Comparison of ENCODE assay signal across 18 mouse cellular contexts in genomic region chr2:107964841-107965240, GRCm38 (mm10).
DNase-seq lines count a peak whose midpoint lies in the region; ATAC-seq and TF ChIP-seq lines count a peak whose summit lies in the region.
"Had no signal": no experiment of that assay in that cellular context is flagged by ENCODE, and none has a peak within 500 bp of the region (broad histone marks: within the 10 kb centered on the region; RNA-seq: fewer than 3 reads in every experiment).

No protein-coding gene starts in this region.

- ATAC-seq in hindbrain, embryonic 11.5 days (ENCODE audit: low FRiP score), result 0 out of 2 replicates have a peak, but pooled peaks have one; percentile 6
- ATAC-seq in hindbrain, embryonic 16.5 days, result no peak
- no peak for ATAC-seq in liver, embryonic 12.5 days
- ATAC-seq in forebrain, embryonic 16.5 days, result no peak; the same call in 1 of the 2 replicates
- ATAC-seq: hindbrain, postnatal 0 days had no signal

- no peak overlapping the region for H3K27ac ChIP-seq in hindbrain, embryonic 11.5 days (ENCODE audit: low read depth, low read length)
- no peak overlapping the region for H3K27ac ChIP-seq in hindbrain, embryonic 16.5 days (ENCODE audit: low read depth, low read length)
- no peak overlapping the region for H3K27ac ChIP-seq in liver, adult 2 months (replicated peaks; ENCODE audit: insufficient read depth, low read depth, low read length)
- H3K27ac ChIP-seq in liver, embryonic 12.5 days, result no peak overlapping the region
- peak overlapping the region; percentile 67 for H3K27ac ChIP-seq in forebrain, embryonic 16.5 days (ENCODE audit: low read length)
- H3K27ac ChIP-seq: heart, adult 2 months; heart, embryonic 15.5 days; hindbrain, postnatal 0 days had no signal

- H3K79me2 ChIP-seq in liver, adult 2 months (ENCODE audit: control insufficient read depth, insufficient read depth, low read length), result no peaks in the 10 kb centered on the region

- no peak for TF ChIP-seq CTCF in liver, adult 2 months (IDR thresholded peaks at IDR 0.05; ENCODE audit: low read depth, low read length)
- no peak for TF ChIP-seq CTCF in brain, embryonic 14.5 days (IDR thresholded peaks at IDR 0.05; ENCODE audit: borderline replicate concordance, extremely low read depth, insufficient read depth, insufficient read length)

- no peaks in the 10 kb centered on the region for H3K36me3 ChIP-seq in hindbrain, embryonic 11.5 days (ENCODE audit: control insufficient read depth, insufficient read depth, low read length)
- no peaks in the 10 kb centered on the region for H3K36me3 ChIP-seq in hindbrain, embryonic 16.5 days (ENCODE audit: control insufficient read depth, insufficient read depth, low read length)
- no peaks in the 10 kb centered on the region for H3K36me3 ChIP-seq in liver, adult 2 months (ENCODE audit: control insufficient read depth, insufficient read depth, low read length)
- H3K36me3 ChIP-seq in liver, embryonic 12.5 days, result no peaks in the 10 kb centered on the region
- no peaks in the 10 kb centered on the region for H3K36me3 ChIP-seq in forebrain, embryonic 16.5 days (ENCODE audit: control insufficient read depth, insufficient read depth)
- H3K36me3 ChIP-seq: heart, embryonic 15.5 days had no signal

- TF ChIP-seq POLR2A in liver, adult 2 months (IDR thresholded peaks at IDR 0.05; ENCODE audit: extremely low read depth, insufficient read depth, low read length), result no peak
- no peak for TF ChIP-seq POLR2A in brain, embryonic 14.5 days (IDR thresholded peaks at IDR 0.05; ENCODE audit: borderline replicate concordance, extremely low read depth, insufficient read depth, insufficient read length, poor library complexity, severe bottlenecking)

- H3K27me3 ChIP-seq in hindbrain, embryonic 11.5 days (ENCODE audit: control insufficient read depth, insufficient read depth, low read length), result no peaks in the 10 kb centered on the region
- no peaks in the 10 kb centered on the region for H3K27me3 ChIP-seq in hindbrain, embryonic 16.5 days (replicated peaks; ENCODE audit: control insufficient read depth, insufficient read depth, low read length)
- H3K27me3 ChIP-seq in liver, adult 2 months (ENCODE audit: control insufficient read depth, insufficient read depth, low read length), result no peaks in the 10 kb centered on the region
- H3K27me3 ChIP-seq in liver, embryonic 12.5 days (replicated peaks), result no peaks in the 10 kb centered on the region
- H3K27me3 ChIP-seq in forebrain, embryonic 16.5 days (replicated peaks; ENCODE audit: control insufficient read depth, insufficient read depth, low read length), result no peaks in the 10 kb centered on the region
- H3K27me3 ChIP-seq: heart, embryonic 15.5 days had no signal

- no peak overlapping the region for H3K4me2 ChIP-seq in hindbrain, embryonic 11.5 days (replicated peaks; ENCODE audit: low read depth, low read length)
- no peak overlapping the region for H3K4me2 ChIP-seq in hindbrain, embryonic 16.5 days (ENCODE audit: low read length)
- no peak overlapping the region for H3K4me2 ChIP-seq in liver, embryonic 12.5 days
- H3K4me2 ChIP-seq in forebrain, embryonic 16.5 days (ENCODE audit: low read length), result no peak overlapping the region
- H3K4me2 ChIP-seq: heart, embryonic 11.5 days; heart, embryonic 15.5 days had no signal

- H3K4me3 ChIP-seq in hindbrain, embryonic 11.5 days (ENCODE audit: low read depth, low read length), result no peak overlapping the region
- H3K4me3 ChIP-seq in hindbrain, embryonic 16.5 days (ENCODE audit: low read length), result no peak overlapping the region
- no peak overlapping the region for H3K4me3 ChIP-seq in liver, adult 2 months (ENCODE audit: insufficient read depth, low read depth, low read length)
- H3K4me3 ChIP-seq in liver, embryonic 12.5 days, result no peak overlapping the region
- H3K4me3 ChIP-seq in forebrain, embryonic 16.5 days (replicated peaks; ENCODE audit: low read length), result no peak overlapping the region
- H3K4me3 ChIP-seq: heart, adult 2 months; heart, embryonic 15.5 days had no signal

- H3K9ac ChIP-seq in hindbrain, embryonic 11.5 days (ENCODE audit: low read depth, low read length), result no peak overlapping the region
- H3K9ac ChIP-seq in hindbrain, embryonic 16.5 days (ENCODE audit: low read depth, low read length), result no peak overlapping the region
- H3K9ac ChIP-seq in liver, adult 2 months (ENCODE audit: low read depth, low read length), result no peak overlapping the region
- no peak overlapping the region for H3K9ac ChIP-seq in liver, embryonic 12.5 days
- no peak overlapping the region for H3K9ac ChIP-seq in forebrain, embryonic 16.5 days (replicated peaks; ENCODE audit: low read depth, low read length)
- H3K9ac ChIP-seq: heart, embryonic 15.5 days had no signal

- H3K4me1 ChIP-seq in hindbrain, embryonic 11.5 days (replicated peaks; ENCODE audit: control insufficient read depth, insufficient read depth, low read length), result no peaks in the 10 kb centered on the region
- no peaks in the 10 kb centered on the region for H3K4me1 ChIP-seq in hindbrain, embryonic 16.5 days (ENCODE audit: control insufficient read depth, insufficient read depth, low read depth, low read length)
- H3K4me1 ChIP-seq in liver, adult 2 months (ENCODE audit: control insufficient read depth, insufficient read depth, low read length), result peaks cover 7% of the 10 kb centered on the region
- H3K4me1 ChIP-seq in liver, embryonic 12.5 days, result no peaks in the 10 kb centered on the region
- H3K4me1 ChIP-seq in forebrain, embryonic 16.5 days (replicated peaks; ENCODE audit: control insufficient read depth, insufficient read depth, low read length), result peaks cover 12% of the 10 kb centered on the region
- H3K4me1 ChIP-seq: heart, embryonic 15.5 days had no signal

- no peak for DNase-seq in hindbrain, embryonic 11.5 days (ENCODE audit: low spot score)
- peak; percentile 99 for DNase-seq in liver, adult 2 months (ENCODE audit: extremely low read depth, low read depth, low spot score)
- peak; percentile 47 for DNase-seq in brain, embryonic 14.5 days (ENCODE audit: low read depth)
- DNase-seq in cerebellum, postnatal 36 days, result no peak
- DNase-seq: adrenal gland, postnatal 10 days; cerebellum, adult 11-12 months; cerebellum, adult 9-10 months; cerebellum, postnatal 25 days; gastrocnemius, postnatal 14 days; heart, adult 2 months; heart, postnatal 14 days; kidney, adult 11 months had no signal

- WGBS in hindbrain, embryonic 11.5 days, result 87% methylated on average over 2 of the region's 2 CpGs
- WGBS in hindbrain, embryonic 16.5 days, result 85% methylated on average over 2 of the region's 2 CpGs
- WGBS in liver, adult 2 months, result 28% methylated on average over 2 of the region's 2 CpGs
- WGBS in liver, embryonic 12.5 days (ENCODE audit: insufficient replicate concordance), result 64% methylated on average over 2 of the region's 2 CpGs
- WGBS in forebrain, embryonic 16.5 days, result 80% methylated on average over 2 of the region's 2 CpGs

- H3K9me3 ChIP-seq in hindbrain, embryonic 11.5 days (ENCODE audit: control insufficient read depth, low read length), result no peaks in the 10 kb centered on the region
- no peaks in the 10 kb centered on the region for H3K9me3 ChIP-seq in hindbrain, embryonic 16.5 days (ENCODE audit: control insufficient read depth, low read length)
- no peaks in the 10 kb centered on the region for H3K9me3 ChIP-seq in liver, embryonic 12.5 days (replicated peaks)
- H3K9me3 ChIP-seq in forebrain, embryonic 16.5 days (ENCODE audit: control insufficient read depth, low read length), result no peaks in the 10 kb centered on the region
- H3K9me3 ChIP-seq: heart, embryonic 15.5 days had no signal

Comparison
In these comparisons a context has a peak if more than half of its experiments do, and no peak if none do; other contexts are left out.
1. DNase-seq: peak in liver, adult 2 months (single experiment) and brain, embryonic 14.5 days (single experiment); none in hindbrain, embryonic 11.5 days (single experiment) and cerebellum, postnatal 36 days (0 of 2).